In genomic region chr14:12057856-12058255, GRCm38 (mm10) we compare ENCODE assay signal across 12 mouse cellular contexts.
DNase-seq lines count a peak whose midpoint lies in the region; ATAC-seq and TF ChIP-seq lines count a peak whose summit lies in the region.
"Had no signal": no experiment of that assay in that cellular context is flagged by ENCODE, and none has a peak within 500 bp of the region (broad histone marks: within the 10 kb centered on the region; RNA-seq: fewer than 3 reads in every experiment).

No protein-coding gene starts in this region.

- no peaks in the 10 kb centered on the region for H3K27me3 ChIP-seq in lung, embryonic 14.5 days (ENCODE audit: insufficient read depth, low read length)
- no peaks in the 10 kb centered on the region for H3K27me3 ChIP-seq in kidney, postnatal 0 days (ENCODE audit: insufficient read depth, low read length)

- peak; percentile 37; the same call in 1 of the 2 replicates for TF ChIP-seq CTCF in lung, embryonic 14.5 days (IDR thresholded peaks at IDR 0.05; ENCODE audit: low read depth)
- no peak for TF ChIP-seq CTCF in lung, adult 2 months (IDR thresholded peaks at IDR 0.05; ENCODE audit: insufficient read depth, low read length)
- TF ChIP-seq CTCF in kidney, postnatal 0 days (IDR thresholded peaks at IDR 0.05; ENCODE audit: low read depth) = peak; percentile 51; the same call in 1 of the 2 replicates

- WGBS in lung, embryonic 14.5 days = 63% methylated on average over 2 of the region's 2 CpGs
- 71% methylated on average over 2 of the region's 2 CpGs for WGBS in lung, adult 2 months
- WGBS in kidney, postnatal 0 days = 64% methylated on average over 2 of the region's 2 CpGs

- no peak overlapping the region for H3K27ac ChIP-seq in lung, embryonic 14.5 days (ENCODE audit: low read depth)
- H3K27ac ChIP-seq in kidney, postnatal 0 days = no peak overlapping the region
- H3K27ac ChIP-seq: neural tube, embryonic 13.5 days had no signal

- ATAC-seq in lung, embryonic 14.5 days (ENCODE audit: insufficient read depth) = no peak
- ATAC-seq in kidney, postnatal 0 days (replicated peaks; ENCODE audit: low FRiP score, low read depth) = no peak

- no peak overlapping the region for H3K9ac ChIP-seq in lung, embryonic 14.5 days
- no peak overlapping the region for H3K9ac ChIP-seq in kidney, postnatal 0 days (ENCODE audit: low read depth, low read length)
- H3K9ac ChIP-seq: neural tube, embryonic 13.5 days had no signal

- H3K9me3 ChIP-seq in lung, embryonic 14.5 days (ENCODE audit: low read depth, low read length) = no peaks in the 10 kb centered on the region
- H3K9me3 ChIP-seq in kidney, postnatal 0 days (replicated peaks; ENCODE audit: low read length) = no peaks in the 10 kb centered on the region
- H3K9me3 ChIP-seq: neural tube, embryonic 13.5 days had no signal

- no peak overlapping the region for H3K4me2 ChIP-seq in lung, embryonic 14.5 days
- H3K4me2 ChIP-seq in kidney, postnatal 0 days (ENCODE audit: low read length) = no peak overlapping the region
- H3K4me2 ChIP-seq: liver, embryonic 11.5 days; neural tube, embryonic 13.5 days had no signal

- no peaks in the 10 kb centered on the region for H3K4me1 ChIP-seq in lung, embryonic 14.5 days (ENCODE audit: insufficient read depth)
- peaks cover 7% of the 10 kb centered on the region for H3K4me1 ChIP-seq in lung, adult 2 months (ENCODE audit: control insufficient read depth, insufficient read depth, low read length)
- 0 out of 2 replicates have a peak, but pooled peaks cover 9% of the 10 kb centered on the region for H3K4me1 ChIP-seq in kidney, postnatal 0 days (replicated peaks; ENCODE audit: insufficient read depth, low read length)

- TF ChIP-seq POLR2A in lung, adult 2 months (IDR thresholded peaks at IDR 0.05; ENCODE audit: borderline replicate concordance, extremely low read depth, low read depth, low read length) = no peak

- DNase-seq in gastrocnemius, adult 18-20 months (ENCODE audit: low spot score) = peak; percentile 50
- no peak for DNase-seq in gastrocnemius, postnatal 4 days (ENCODE audit: low spot score in 2 of 2)
- DNase-seq in lung, embryonic 14.5 days = no peak
- DNase-seq in lung, adult 2 months = no peak
- peak; percentile 14 for DNase-seq in fibroblast of lung, adult 2 months (ENCODE audit: low read depth)
- DNase-seq in kidney, postnatal 0 days (ENCODE audit: low spot score) = no peak
- DNase-seq in T-cell, adult 2 months (ENCODE audit: low spot score) = no peak
- no peak for DNase-seq in right cerebral cortex, postnatal 25 days
- DNase-seq: adrenal gland, adult 2 months; cerebellum, adult 8-10 months had no signal

- no peak overlapping the region for H3K4me3 ChIP-seq in lung, embryonic 14.5 days (ENCODE audit: low read depth, low read length)
- H3K4me3 ChIP-seq in lung, adult 2 months (replicated peaks; ENCODE audit: extremely low read depth, low read depth, low read length) = no peak overlapping the region
- no peak overlapping the region for H3K4me3 ChIP-seq in kidney, postnatal 0 days (replicated peaks; ENCODE audit: low read depth, low read length)
- H3K4me3 ChIP-seq: neural tube, embryonic 13.5 days had no signal

- H3K36me3 ChIP-seq in lung, embryonic 14.5 days (ENCODE audit: insufficient read depth) = no peaks in the 10 kb centered on the region
- no peaks in the 10 kb centered on the region for H3K36me3 ChIP-seq in kidney, postnatal 0 days (ENCODE audit: insufficient read depth, low read length)
- H3K36me3 ChIP-seq: neural tube, embryonic 13.5 days had no signal

Comparison
In these comparisons a context has a peak if more than half of its experiments do, and no peak if none do; other contexts are left out.
1. DNase-seq: peak in gastrocnemius, adult 18-20 months (single experiment) and fibroblast of lung, adult 2 months (single experiment); none in gastrocnemius, postnatal 4 days (0 of 2), lung, embryonic 14.5 days (single experiment), lung, adult 2 months (single experiment), kidney, postnatal 0 days (single experiment), T-cell, adult 2 months (single experiment) and right cerebral cortex, postnatal 25 days (single experiment).